Mouse (Mus musculus) midbrain, postnatal 0 days (tissue): ENCODE data around the gene Smim7. TPM values are rescaled to one million over a fixed set of nuclear protein-coding genes. Genes with fewer than 3 reads are reported as not detected.

Experiments used
- ATAC-seq: fragments of 200-750 bp; cut with Nextera tagmentation; 2 replicates; pipeline ENCODE4 v1.8.0; 2017; ENCODE audit warnings: moderate number of reproducible peaks, mild to moderate bottlenecking, moderate TSS enrichment, moderate library complexity; ENCODE audit not compliant: low FRiP score
- DNase-seq: peaks from one replicate; pipeline ENCODE4 v3.0.0-alpha.2; 2015; ENCODE audit warnings: low spot score
- H3K27ac ChIP-seq: fragments of 300-500 bp; sonication (generic); 2 replicates; pipeline ENCODE4 v1.5.1; 2014; ENCODE audit warnings: low read depth, mild to moderate bottlenecking, low read length, mixed read lengths
- H3K27me3 ChIP-seq: fragments of 300-500 bp; sonication (generic); 2 replicates; pipeline ENCODE4 v1.6.1; 2014; ENCODE audit warnings: low read length, control low read depth, mixed read lengths; ENCODE audit not compliant: insufficient read depth
- H3K36me3 ChIP-seq: fragments of 300-500 bp; sonication (generic); 2 replicates; pipeline ENCODE4 v1.6.1; 2014; ENCODE audit warnings: low read length, control low read depth, mixed read lengths; ENCODE audit not compliant: insufficient read depth
- H3K4me1 ChIP-seq: fragments of 300-500 bp; sonication (generic); 2 replicates; pipeline ENCODE4 v1.6.1; 2014; ENCODE audit warnings: mild to moderate bottlenecking, control low read depth, antibody characterized with exemption, low read length, mixed read lengths; ENCODE audit not compliant: insufficient read depth
- H3K4me2 ChIP-seq: fragments of 300-500 bp; sonication (generic); 2 replicates; pipeline ENCODE4 v1.6.1; 2014; ENCODE audit warnings: low read depth, mild to moderate bottlenecking, low read length, mixed read lengths; ENCODE audit not compliant: poor library complexity, severe bottlenecking
- H3K4me3 ChIP-seq: fragments of 300-500 bp; sonication (generic); 2 replicates; pipeline ENCODE4 v1.5.1; 2014; ENCODE audit warnings: low read depth, mild to moderate bottlenecking, low read length, moderate library complexity
- H3K9ac ChIP-seq: fragments of 300-500 bp; sonication (generic); replicated peaks from 2 replicates; pipeline ENCODE4 v1.6.1; 2014; ENCODE audit warnings: mild to moderate bottlenecking, low read length, moderate library complexity, mixed read lengths; ENCODE audit not compliant: poor library complexity, severe bottlenecking
- H3K9me3 ChIP-seq: fragments of 300-500 bp; sonication (generic); 2 replicates; pipeline ENCODE4 v1.6.1; 2016; ENCODE audit warnings: low read length, control low read depth
- CTCF ChIP-seq: IDR thresholded peaks from 2 replicates; pipeline ENCODE4 v1.5.1; 2016; ENCODE audit warnings: antibody characterized with exemption, mild to moderate bottlenecking
- WGBS: fragments of 180-500 bp; shearing (Covaris S2); extraction: QIAGEN DNeasy Blood & Tissue Kit; methylation state at CpG from one replicate; pipeline ENCODE4 v1.1.7; 2014; 5-methylcytosine and 5-hydroxymethylcytosine counted together
- polyA plus RNA-seq: library from polyadenylated mRNA; unstranded; fragments of >200 nt; fragmentation: Nextera tagmentation; extraction: Ambion mirVana; gene quantifications from 2 replicates; pipeline ENCODE4 v1.2.1, GENCODE M21; 2015
- total RNA-seq: library from RNA; depleted of rRNA; stranded (reverse); fragments of >200 nt; gene quantifications from 2 replicates; pipeline ENCODE4 v1.2.3, GENCODE M21; 2014

Gene Smim7
- total and polyA plus RNA-seq, 2 experiments from 2014 or later, result 89.0 to 156 TPM

DNA sequence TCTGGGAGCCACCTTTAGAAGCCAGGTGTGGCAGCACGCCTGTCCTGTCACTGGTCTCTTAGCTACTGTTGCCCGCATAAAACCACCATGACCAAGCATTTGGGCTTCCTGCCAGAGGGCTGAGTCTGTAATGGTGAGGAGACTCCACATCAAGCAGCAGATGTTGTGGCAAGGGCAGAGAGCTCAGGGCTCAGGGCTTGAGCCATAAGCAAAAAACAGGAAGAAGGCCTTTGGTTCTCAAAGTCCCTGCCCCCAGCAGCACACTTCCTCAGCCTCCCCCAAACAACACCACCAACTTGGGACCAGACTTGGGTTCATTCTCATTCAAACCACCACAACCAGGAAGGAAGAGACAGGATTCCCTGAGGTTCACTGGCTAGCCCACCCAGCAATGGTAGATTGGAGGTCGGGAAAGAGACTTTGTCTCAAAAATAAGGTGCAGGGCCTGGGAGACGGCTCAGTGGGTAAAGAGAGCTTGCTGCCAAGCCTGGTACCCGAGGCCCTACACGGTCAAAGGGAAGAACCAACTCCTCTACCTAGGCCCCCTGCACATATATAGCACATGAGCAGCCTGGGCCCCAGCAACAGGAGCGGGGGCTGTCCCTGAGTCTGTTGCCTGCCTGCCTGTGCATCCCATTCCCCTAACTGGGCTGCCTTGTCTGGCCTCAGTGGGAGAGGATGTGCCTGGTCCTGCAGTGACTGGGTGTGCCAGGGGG lies 12.3 kb upstream of the Smim7 start:
- TF ChIP-seq CTCF, result no peak
- H3K27ac ChIP-seq, result no peak overlapping the region
- WGBS, result 74% methylated on average over 7 of the region's 7 CpGs
- H3K27me3 ChIP-seq, result no peaks in the 10 kb centered on the region
- H3K9ac ChIP-seq, result no peak overlapping the region
- DNase-seq (peak; percentile 36), ATAC-seq (no peak)
- peaks cover 5% of the 10 kb centered on the region; the same call in 1 of the 2 replicates for H3K36me3 ChIP-seq
- no peak overlapping the region for H3K4me2 ChIP-seq
- no peaks in the 10 kb centered on the region for H3K4me1 ChIP-seq
- no peak overlapping the region for H3K4me3 ChIP-seq
- no peaks in the 10 kb centered on the region for H3K9me3 ChIP-seq

DNA sequence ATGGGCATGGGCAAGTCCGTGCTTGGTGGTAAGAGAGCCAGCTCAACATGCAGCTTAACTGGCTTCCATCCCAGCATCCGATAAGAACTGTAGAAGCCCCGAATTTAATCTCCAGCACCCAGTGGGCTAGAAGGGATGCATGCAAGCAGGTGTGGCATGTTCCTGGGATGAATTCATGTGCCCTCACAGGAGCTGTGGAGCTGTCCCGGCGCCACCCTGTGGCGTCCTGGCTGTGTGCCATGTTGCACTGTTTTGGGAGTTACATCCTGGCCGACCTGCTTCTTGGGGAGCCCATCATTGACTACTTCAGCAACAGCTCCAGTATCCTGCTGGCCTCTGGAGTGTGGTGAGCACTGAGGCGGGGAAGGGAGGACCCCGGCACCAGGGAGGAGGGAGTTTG lies 8.5 kb upstream of the Smim7 start:
- H3K9me3 ChIP-seq, result no peaks in the 10 kb centered on the region
- no peaks in the 10 kb centered on the region for H3K27me3 ChIP-seq
- WGBS, result 62% methylated on average over 8 of the region's 9 CpGs
- no peak overlapping the region for H3K27ac ChIP-seq
- H3K4me1 ChIP-seq, result no peaks in the 10 kb centered on the region
- TF ChIP-seq CTCF, result no peak
- no peak overlapping the region for H3K4me3 ChIP-seq
- DNase-seq, result no peak
- no peak overlapping the region for H3K4me2 ChIP-seq
- no peak for ATAC-seq
- H3K9ac ChIP-seq, result no peak overlapping the region
- peaks cover 5% of the 10 kb centered on the region; the same call in 1 of the 2 replicates for H3K36me3 ChIP-seq

DNA sequence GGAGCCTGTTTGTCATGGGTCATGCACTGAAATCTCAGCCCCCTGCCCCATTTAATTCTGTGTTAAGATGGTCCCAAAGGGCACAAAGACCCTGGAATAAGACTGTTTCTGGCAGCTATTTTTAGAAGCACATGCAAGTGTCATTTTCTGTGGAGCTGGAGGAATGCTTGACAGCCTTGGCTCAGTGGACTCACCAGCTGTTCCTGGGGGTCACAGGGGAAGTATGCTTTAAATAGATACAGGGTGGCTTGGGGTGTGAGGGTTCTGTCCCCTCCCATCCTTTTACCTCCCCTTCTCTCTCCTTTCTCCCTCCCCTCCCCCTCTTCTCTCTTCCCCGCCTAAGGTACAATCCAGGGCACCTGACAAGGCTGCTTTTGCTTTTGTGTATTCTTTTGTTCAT lies 7.1 kb upstream of the Smim7 start:
- TF ChIP-seq CTCF, result no peak

DNA sequence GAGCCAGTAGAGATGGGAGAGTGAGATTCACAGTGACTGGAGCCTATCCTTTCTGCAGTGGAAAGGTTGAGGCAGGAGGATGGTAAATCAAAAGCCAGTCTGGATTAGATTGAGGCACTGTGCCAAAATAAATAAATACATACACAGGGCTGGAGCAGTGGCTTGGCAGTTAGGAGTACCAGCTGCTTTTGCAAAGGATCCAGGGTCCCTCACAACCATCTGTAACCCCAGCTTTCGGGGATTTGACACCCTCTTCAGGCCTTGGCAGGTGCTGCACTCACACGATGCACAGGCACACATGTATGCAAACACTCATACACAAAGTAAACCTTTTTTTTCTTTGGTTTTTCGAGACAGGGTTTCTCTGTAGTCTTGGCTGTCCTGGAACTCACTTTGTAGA lies 6.4 kb upstream of the Smim7 start:
- H3K4me2 ChIP-seq, result no peak overlapping the region
- TF ChIP-seq CTCF, result no peak
- DNase-seq (no peak), ATAC-seq (no peak)
- no peak overlapping the region for H3K9ac ChIP-seq
- H3K4me3 ChIP-seq, result no peak overlapping the region
- WGBS, result 68% methylated on average over 3 of the region's 3 CpGs
- no peaks in the 10 kb centered on the region for H3K9me3 ChIP-seq
- H3K4me1 ChIP-seq, result peaks cover 7% of the 10 kb centered on the region; the same call in 1 of the 2 replicates
- H3K27ac ChIP-seq, result no peak overlapping the region
- 0 out of 2 replicates have a peak, but pooled peaks cover 5% of the 10 kb centered on the region for H3K36me3 ChIP-seq
- no peaks in the 10 kb centered on the region for H3K27me3 ChIP-seq

More for the DNA sequence above, 7.1 kb upstream of the Smim7 start:
- Histone ChIP-seq H3K4me1 (peaks cover 1% of the 10 kb centered on the region; the same call in 1 of the 2 replicates), H3K27ac (no peak overlapping the region), H3K9ac (no peak overlapping the region), H3K4me3 (no peak overlapping the region), H3K36me3 (peaks cover 5% of the 10 kb centered on the region; the same call in 1 of the 2 replicates), H3K4me2 (no peak overlapping the region), H3K9me3 (no peaks in the 10 kb centered on the region), H3K27me3 (no peaks in the 10 kb centered on the region)
- ATAC-seq (no peak), DNase-seq (no peak)
- 93% methylated on average over 1 of the region's 1 CpGs for WGBS

DNA sequence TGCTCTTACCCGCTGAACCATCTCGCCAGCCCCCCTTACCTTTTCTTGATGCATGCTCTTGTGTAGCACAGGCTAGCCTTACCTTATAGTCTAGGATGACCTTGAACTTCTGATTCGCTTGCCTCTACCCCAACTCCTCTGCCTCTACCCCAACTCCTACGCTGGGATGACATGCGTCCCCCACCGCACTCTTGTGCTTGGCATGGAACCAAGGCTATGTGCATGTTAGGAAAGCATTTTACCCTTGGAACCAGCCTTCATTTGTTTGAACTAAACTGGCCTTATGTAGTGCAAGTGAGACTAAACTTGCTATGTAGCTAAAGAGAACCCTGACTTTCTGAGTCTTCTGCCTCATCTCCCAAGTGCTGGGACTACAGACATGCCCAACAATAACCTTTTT lies 5.0 kb upstream of the Smim7 start:
- H3K4me3 ChIP-seq, result no peak overlapping the region
- peaks cover 7% of the 10 kb centered on the region; the same call in 1 of the 2 replicates for H3K4me1 ChIP-seq
- ATAC-seq, result no peak
- H3K27ac ChIP-seq, result no peak overlapping the region
- DNase-seq, result no peak
- H3K9me3 ChIP-seq, result no peaks in the 10 kb centered on the region
- no peaks in the 10 kb centered on the region for H3K27me3 ChIP-seq
- 95% methylated on average over 6 of the region's 6 CpGs for WGBS
- no peak for TF ChIP-seq CTCF
- H3K36me3 ChIP-seq, result no peaks in the 10 kb centered on the region
- no peak overlapping the region for H3K9ac ChIP-seq
- H3K4me2 ChIP-seq, result no peak overlapping the region

DNA sequence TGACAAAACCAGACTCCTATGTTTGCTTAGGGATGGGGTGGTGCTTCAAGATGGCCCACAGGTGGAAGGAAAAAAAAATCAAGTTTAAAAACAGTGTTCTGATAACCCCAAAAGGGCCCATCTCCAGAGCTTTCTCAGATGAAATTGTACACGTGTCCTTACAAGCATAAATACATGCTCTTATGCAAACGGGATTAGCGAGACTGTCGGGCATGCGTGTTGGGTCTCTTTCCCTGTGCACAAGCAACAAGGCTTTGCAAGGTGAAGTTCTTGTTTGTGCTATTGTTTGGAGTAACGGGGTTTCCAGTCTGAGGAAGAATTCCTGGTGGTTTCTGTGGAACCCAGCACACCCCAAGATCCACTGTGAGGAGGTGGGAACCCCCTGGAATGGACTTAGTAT lies 2.6 kb upstream of the Smim7 start:
- H3K27ac ChIP-seq, result no peak overlapping the region
- no peaks in the 10 kb centered on the region for H3K27me3 ChIP-seq
- TF ChIP-seq CTCF, result no peak
- H3K9ac ChIP-seq, result no peak overlapping the region
- peaks cover 15% of the 10 kb centered on the region for H3K4me1 ChIP-seq
- DNase-seq (no peak), ATAC-seq (no peak)
- peaks cover 11% of the 10 kb centered on the region; the same call in 1 of the 2 replicates for H3K36me3 ChIP-seq
- H3K4me2 ChIP-seq, result peak overlapping the region; percentile 84
- 43% methylated on average over 6 of the region's 6 CpGs for WGBS
- no peaks in the 10 kb centered on the region for H3K9me3 ChIP-seq
- peak overlapping the region; percentile 57; the same call in 1 of the 2 replicates for H3K4me3 ChIP-seq
